Mouse (Mus musculus) ovary, postnatal 14 days (tissue): ENCODE results near the gene Nrxn3.

Experiments used
- DNase-seq: peaks from one replicate; pipeline ENCODE4 v3.0.0; 2022; ENCODE audit warnings: low spot score

Nrxn3 gene

GRCm38 (mm10) chr12:89530679-89531350 lies 808.1 kb downstream of the Nrxn3 start:
- no peak for DNase-seq

DNA sequence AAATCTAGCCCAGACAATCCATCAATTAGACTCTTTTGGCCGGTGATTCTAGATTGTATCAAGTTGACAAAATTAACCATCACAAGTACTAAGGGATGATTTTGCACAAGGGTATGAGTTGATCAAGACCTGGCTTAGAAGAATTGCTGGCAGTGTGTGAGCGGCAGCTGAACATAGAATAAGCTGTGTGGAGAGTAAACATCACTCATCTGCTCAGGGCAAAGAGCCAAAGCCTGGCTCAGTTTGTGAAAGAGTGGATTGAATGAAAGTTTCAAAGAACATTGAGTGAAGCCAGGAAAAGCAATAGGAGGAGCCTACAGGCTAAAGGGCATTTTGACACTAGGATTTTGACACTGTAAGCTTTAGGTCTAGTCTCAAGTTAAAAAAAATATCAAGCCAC lies 828.6 kb downstream of the Nrxn3 start:
- no peak for DNase-seq

GRCm38 (mm10) chr12:89553223-89553880 lies 830.7 kb downstream of the Nrxn3 start:
- no peak for DNase-seq

GRCm38 (mm10) chr12:89554171-89554570 lies 831.5 kb downstream of the Nrxn3 start:
- DNase-seq = no peak

GRCm38 (mm10) chr12:89554740-89555430 lies 832.2 kb downstream of the Nrxn3 start:
- DNase-seq = no peak

- no peak for DNase-seq
These were observed 836.2 kb downstream of the Nrxn3 start for GRCm38 (mm10) chr12:89558921-89559320.

- DNase-seq = no peak
These were observed 839.4 kb downstream of the Nrxn3 start for GRCm38 (mm10) chr12:89561989-89562565.

DNA sequence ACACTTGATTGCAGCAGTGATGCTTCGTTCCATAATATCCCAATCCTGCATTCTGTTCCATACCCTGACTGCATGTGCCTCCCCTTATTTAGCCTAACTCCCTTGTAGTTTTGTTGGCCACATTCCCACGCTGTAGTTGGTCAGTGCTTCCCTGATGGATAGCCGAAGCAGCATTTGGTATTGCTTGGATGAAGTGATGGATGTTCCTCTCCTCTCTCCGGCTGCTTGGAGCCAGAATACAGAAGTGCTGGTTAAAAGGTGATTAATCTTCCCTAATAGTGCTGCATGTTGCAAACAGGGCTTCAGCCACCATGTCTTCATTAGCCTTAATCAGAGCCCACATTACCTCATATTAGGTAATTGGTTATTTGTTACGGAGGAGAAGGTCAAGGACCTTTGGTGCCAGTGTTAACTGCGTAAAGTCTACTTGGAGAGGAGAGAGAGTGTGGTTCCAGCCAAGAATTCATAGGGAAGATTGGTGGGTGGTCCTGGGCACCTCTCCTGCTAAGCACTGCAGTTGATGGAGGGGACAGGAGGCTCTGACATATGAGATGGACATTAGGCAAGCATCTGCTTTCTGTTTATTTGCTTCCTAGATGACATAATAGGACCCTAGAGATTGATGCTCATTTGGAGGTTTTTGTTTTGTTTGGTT lies 846.2 kb downstream of the Nrxn3 start:
- no peak for DNase-seq

DNA sequence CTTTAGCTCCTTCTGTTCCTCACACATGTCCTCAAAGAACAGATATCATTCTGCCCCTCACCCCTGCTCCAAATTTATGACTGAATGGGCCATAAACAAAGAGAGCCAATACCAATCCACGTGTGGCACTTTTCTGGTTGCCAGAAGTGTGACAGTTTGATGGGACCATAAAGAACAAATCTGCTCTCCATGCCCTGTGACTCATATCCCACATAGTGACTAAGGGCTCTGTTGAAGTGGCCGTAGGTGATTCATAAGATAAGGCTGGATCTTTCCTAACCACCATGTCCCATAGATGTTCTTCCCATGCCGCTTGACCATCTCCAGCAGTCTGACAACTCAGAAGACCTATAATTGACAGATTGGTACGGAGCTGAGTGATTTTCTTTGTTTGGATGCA lies 869.8 kb downstream of the Nrxn3 start:
- DNase-seq = no peak

- no peak for DNase-seq
These were observed 891.0 kb downstream of the Nrxn3 start for GRCm38 (mm10) chr12:89613670-89614069.

- DNase-seq = no peak
These were observed 903.1 kb downstream of the Nrxn3 start for GRCm38 (mm10) chr12:89625746-89626145.

GRCm38 (mm10) chr12:89640046-89640445 lies 917.4 kb downstream of the Nrxn3 start:
- DNase-seq = no peak

DNA sequence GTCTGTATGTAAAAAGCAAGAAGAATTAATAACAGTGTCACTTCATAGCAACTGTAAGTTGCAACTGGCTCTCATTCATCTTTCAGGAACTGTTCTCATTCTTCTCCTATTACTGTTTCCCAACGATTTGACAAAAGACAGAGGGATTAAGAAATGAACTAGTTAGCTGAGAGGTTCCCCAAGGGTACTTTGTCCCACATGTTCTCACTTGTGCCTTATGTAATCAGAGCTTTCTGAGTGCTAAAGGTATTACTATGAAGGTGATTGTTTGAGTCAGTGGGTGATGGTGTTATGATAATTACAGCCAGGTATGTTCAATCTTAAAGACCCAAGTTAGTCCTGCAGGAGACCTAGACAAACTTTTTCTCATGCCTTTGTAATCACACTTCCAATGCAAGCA lies 918.8 kb downstream of the Nrxn3 start:
- DNase-seq = no peak

GRCm38 (mm10) chr12:89653211-89653610 lies 930.5 kb downstream of the Nrxn3 start:
- no peak for DNase-seq

GRCm38 (mm10) chr12:89661219-89661618 lies 938.5 kb downstream of the Nrxn3 start:
- DNase-seq = no peak

GRCm38 (mm10) chr12:89668856-89669255 lies 946.2 kb downstream of the Nrxn3 start:
- no peak for DNase-seq

DNA sequence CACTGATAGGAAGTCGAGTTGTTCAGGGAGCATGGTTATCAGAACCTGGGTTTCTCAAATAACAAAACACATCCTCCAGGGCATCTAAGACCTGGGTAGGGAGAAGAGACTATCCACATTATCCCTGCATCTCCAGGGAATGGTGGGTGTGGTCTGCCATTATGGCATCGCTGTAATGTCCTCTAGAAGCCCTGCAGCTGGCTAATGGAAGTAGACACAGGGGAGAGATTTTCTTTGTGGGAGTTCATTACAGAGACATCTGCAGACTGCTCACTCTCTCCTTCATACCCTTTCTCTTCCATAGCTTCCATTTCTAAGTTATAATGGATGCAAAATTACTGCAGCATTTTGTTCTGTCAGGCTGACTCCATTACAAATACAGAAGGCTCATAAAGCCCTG lies 950.1 kb downstream of the Nrxn3 start:
- no peak for DNase-seq

DNA sequence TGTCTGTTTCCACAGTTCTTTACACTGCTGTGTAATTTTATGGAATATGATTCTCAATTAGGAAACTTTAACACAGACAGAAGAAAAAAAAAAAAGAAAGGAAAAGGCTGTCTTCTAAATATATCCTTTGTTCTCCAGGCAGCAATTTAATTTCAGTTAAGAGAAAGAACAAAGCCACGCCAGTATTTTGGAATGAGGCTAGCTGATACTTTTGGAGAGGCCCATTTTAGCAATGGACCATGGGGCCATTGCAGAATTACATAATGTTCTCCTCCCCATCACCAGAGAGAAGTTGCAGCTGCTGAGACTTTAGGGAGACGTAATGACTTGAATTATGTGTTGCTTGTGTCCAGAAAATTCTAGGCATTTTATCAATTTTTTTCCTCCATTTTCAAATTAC lies 963.0 kb downstream of the Nrxn3 start:
- DNase-seq = no peak

GRCm38 (mm10) chr12:89689086-89689485 lies 966.4 kb downstream of the Nrxn3 start:
- DNase-seq = no peak

DNA sequence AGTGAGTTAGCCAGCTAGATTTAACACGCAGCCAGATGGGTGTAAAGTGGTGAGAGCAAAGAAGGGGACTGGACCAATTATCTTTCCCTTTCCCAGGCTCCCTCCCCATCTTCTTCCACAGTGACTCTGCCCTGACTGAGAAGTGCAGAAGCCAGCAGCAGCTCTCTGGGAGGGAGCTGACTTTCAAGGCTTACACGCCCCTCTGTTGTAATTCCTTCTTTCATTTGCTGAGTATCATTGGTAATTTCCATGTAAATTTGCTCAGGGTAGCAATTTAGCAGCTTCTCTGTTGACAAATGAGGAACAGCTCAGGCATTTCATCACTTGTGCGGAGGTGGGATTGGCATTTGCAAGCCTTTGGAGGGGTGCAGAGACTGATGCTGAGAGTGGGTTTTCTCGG lies 976.8 kb downstream of the Nrxn3 start:
- no peak for DNase-seq

DNA sequence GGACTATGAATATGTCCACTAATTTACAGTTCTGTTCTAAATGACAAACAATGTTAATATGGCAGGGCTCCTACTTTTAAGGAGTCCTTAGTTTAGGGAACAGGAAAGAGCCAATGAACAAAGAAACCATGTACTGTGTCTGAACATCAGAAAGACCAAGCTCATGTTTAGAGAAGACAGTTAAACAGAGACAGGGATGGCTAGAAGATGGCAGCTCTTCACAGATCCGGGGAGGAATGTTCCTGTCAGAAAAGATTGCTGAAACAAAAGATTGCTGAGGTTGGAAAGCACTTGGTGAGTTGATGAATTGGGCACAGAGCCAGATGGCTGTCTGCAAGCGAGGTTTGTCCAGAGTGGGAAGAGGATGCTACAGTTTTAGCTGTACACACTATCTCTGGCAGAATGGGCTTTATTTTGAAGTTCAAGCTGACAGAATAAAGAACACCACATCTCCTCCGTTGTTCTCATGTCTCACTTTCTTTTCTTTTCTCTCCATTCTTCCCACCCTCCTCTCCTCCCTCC lies 978.3 kb downstream of the Nrxn3 start:
- DNase-seq = no peak

- no peak for DNase-seq
These were observed 980.3 kb downstream of the Nrxn3 start for GRCm38 (mm10) chr12:89702931-89703330.
